Mouse (Mus musculus) heart, adult 8-10 months (tissue): ENCODE results near the gene Chchd2. TPM values are rescaled to one million over a fixed set of nuclear protein-coding genes. Genes with fewer than 3 reads are reported as not detected.

Experiments
- DNase-seq: peaks from one replicate; pipeline ENCODE4 v3.0.0; 2022; ENCODE audit warnings: low spot score
- total RNA-seq, 4 experiments: library from RNA; stranded (reverse); gene quantifications; 2 replicates each; pipeline ENCODE4 v1.2.4; 2022

The Chchd2 gene
- total RNA-seq, 4 experiments from 2014 or later: 1,037 to 1,147 (median 1,095) TPM

- DNase-seq: peak; percentile 72
Observed at GRCm38 (mm10) chr5:129878946-129879345, 8.3 kb downstream of the Chchd2 start.

DNA sequence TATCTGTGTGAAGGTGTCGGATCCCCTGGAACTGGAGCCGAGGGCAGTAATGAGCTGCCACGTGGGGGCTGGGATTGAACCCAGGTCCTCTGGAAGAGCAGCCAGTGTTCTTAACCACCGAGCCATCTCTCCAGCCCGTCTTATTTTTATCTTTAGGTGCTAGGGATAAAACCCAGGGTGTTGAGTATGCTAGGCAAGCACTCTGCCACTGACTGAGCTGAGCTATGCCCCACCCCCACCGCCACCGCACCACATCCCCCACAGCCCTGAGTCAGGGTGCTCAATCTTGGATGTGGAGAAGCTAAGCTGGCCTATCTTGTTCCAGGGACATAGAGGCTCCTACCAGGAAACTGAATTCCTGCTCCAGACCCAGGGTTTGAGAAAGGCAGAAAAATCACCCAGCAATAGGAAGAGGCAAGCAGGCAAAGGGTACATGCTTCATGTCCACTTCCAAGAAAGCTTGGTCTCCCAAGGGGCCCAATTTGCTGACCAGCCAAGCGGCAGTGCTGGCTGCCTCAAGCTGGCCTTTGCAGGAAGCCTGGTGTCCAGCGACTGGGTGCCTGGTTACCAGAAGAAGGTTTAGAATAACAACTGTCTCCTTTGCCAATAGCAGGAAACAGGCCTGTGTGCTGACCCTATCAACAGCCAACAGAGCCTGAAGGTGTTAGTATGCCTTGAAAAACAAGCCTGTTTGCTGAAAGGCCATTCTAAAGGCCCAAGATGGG lies 9.4 kb downstream of the Chchd2 start:
- DNase-seq: peak; percentile 47

DNA sequence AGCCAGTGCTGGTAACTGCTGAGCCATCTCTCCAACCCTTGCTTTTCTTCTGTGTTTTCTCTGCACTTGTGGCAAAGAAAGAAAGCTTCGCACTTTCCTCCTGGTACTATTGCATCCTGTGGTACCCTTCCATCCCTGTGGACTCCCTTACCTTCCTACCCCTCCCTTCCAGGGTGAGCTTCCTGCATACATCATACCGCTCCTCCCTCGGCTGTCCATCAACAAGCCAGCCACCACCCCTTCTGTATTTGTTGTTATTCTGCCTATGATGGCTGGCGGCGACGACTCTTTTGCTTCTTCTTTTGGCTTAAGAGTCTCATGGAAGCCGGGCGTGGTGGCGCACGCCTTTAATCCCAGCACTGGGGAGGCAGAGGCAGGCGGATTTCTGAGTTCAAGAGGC lies 12.2 kb downstream of the Chchd2 start:
- DNase-seq: no peak

- DNase-seq: no peak
Observed at GRCm38 (mm10) chr5:129873942-129874341, 13.3 kb downstream of the Chchd2 start.

DNA sequence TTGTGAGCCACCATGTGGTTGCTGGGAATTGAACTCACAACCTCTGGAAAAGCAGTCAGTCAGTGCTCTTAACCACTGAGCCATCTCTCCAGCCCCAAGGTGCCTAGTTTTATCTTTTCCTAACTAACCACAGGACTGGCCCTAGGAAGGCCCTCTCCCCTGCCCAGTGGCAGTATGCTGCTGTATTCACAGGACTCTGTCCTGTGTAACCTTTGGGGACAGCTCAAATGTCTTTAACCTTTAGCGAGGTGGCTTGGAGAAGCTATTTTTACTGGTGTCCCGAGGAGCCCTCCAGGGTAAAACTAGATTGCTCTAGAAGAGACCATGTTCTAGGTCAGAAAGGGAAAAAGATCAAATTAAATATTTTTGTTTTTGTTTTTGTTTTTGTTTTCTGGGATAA lies 16.0 kb downstream of the Chchd2 start:
- DNase-seq: no peak

DNA sequence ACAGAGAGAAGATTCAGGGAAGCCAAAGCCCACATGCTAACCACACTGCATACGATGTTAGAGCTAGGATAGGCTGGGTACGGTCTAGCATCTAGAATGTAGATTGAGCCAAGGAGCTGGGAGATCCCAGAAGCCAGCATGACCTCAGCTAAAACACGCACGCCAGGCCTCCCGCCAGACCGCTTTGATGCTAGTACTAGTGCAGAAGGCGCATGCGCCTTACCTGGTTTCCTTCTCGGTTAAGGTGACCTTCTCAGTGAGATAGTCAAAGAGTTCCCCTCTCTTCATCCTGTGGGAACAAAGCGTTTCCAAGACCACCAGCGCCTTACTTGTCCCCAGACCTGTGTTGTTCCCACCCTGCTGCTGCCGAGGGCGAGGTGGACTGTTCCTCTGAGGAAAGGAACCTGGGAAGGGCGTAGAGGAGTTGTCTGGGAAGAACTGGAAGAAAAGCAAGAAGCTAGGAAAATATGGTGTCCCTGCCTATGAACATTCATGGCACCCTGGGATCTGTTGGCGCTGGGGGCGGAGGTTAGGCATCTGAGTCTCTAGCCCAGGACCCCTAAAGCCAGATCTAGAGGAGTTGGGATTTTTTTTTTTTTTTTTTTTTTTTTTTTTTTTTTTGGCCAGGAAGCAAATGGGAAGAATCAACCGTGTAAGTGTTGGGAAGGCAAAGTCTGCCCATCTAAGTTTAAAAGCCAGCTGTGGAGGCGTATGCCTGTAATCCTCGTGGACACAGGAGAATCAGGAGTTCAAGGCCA lies 17.9 kb downstream of the Chchd2 start:
- no peak for DNase-seq

- no peak for DNase-seq
Observed at GRCm38 (mm10) chr5:129865841-129866240, 21.4 kb downstream of the Chchd2 start.

GRCm38 (mm10) chr5:129864467-129864866 lies 22.8 kb downstream of the Chchd2 start:
- no peak for DNase-seq

GRCm38 (mm10) chr5:129862325-129862724 lies 24.9 kb downstream of the Chchd2 start:
- no peak for DNase-seq

GRCm38 (mm10) chr5:129856414-129856813 lies 30.9 kb downstream of the Chchd2 start:
- DNase-seq: no peak

- DNase-seq: no peak
Observed at GRCm38 (mm10) chr5:129855163-129855562, 32.1 kb downstream of the Chchd2 start.

- DNase-seq: no peak
Observed at GRCm38 (mm10) chr5:129847558-129847820, 39.8 kb downstream of the Chchd2 start.

GRCm38 (mm10) chr5:129846752-129847557 lies 40.3 kb downstream of the Chchd2 start, which contains the start of gene Sumf2:
Gene Sumf2, plus strand, starts transcription at chr5:129846986.
- peak; percentile 96 for DNase-seq

GRCm38 (mm10) chr5:129844848-129845247 lies 42.4 kb downstream of the Chchd2 start:
- no peak for DNase-seq

Other genes starting within 250 kb of the Chchd2 start
- 1 to 10 TPM; 2.9 to 3.9 (median 3.1) TPM for gene Zfp11, start 217.4 kb downstream of the Chchd2 start, total RNA-seq
- gene Sept14, start 179.0 kb downstream of the Chchd2 start, total RNA-seq: not detected
- 10 to 100 TPM; 86.3 to 98.9 (median 90.7) TPM for gene Mrps17, start 172.0 kb downstream of the Chchd2 start, total RNA-seq
- gene Nipsnap2, start 162.4 kb downstream of the Chchd2 start, total RNA-seq: 1,000 to 10,000 TPM in 2 of 4 experiments, 100 to 1,000 TPM in 2; 969 to 1,032 (median 999) TPM
- gene Psph, start 100.0 kb downstream of the Chchd2 start, total RNA-seq: 1 to 10 TPM; 8.0 to 10.0 (median 8.6) TPM
- gene Sumf2, start 40.5 kb downstream of the Chchd2 start, total RNA-seq: 10 to 100 TPM in 2 of 4 experiments, 1 to 10 TPM in 2; 5.9 to 11.7 (median 10.7) TPM
- gene Zbed5, start 8.3 kb upstream of the Chchd2 start, total RNA-seq: under 1 TPM; 0.19 to 0.47 (median 0.39) TPM
- 10 to 100 TPM; 14.9 to 25.5 (median 21.2) TPM for gene Phkg1, start 11.1 kb upstream of the Chchd2 start, total RNA-seq
- 1 to 10 TPM in 2 of 4 experiments, under 1 TPM in 2; 0.47 to 1.7 (median 1.0) TPM for gene Nupr1l, start 21.1 kb upstream of the Chchd2 start, total RNA-seq
- gene Vkorc1l1, start 54.5 kb upstream of the Chchd2 start, total RNA-seq: 10 to 100 TPM; 14.7 to 18.3 (median 17.0) TPM
- 10 to 100 TPM; 11.7 to 14.2 (median 12.8) TPM for gene Gusb, start 115.6 kb upstream of the Chchd2 start, total RNA-seq
- gene Asl, start 141.8 kb upstream of the Chchd2 start, total RNA-seq: 1 to 10 TPM; 3.0 to 7.1 (median 6.3) TPM
- 10 to 100 TPM; 11.5 to 16.1 (median 14.5) TPM for gene Crcp, start 141.8 kb upstream of the Chchd2 start, total RNA-seq
- gene Tpst1, start 185.9 kb upstream of the Chchd2 start, total RNA-seq: 10 to 100 TPM in 1 of 4 experiments, 1 to 10 TPM in 3; 8.2 to 10.6 (median 9.3) TPM